Mouse (Mus musculus) spleen, adult 2 months (tissue): ENCODE measurements around the gene Bspry.

ENCODE experiments used
- CTCF ChIP-seq: fragments of 200-500 bp; IDR thresholded peaks from 2 replicates; pipeline ENCODE4 v1.5.1; 2011; ENCODE audit warnings: mild to moderate bottlenecking, inconsistent platforms; ENCODE audit not compliant: insufficient read depth, insufficient read length, insufficient replicate concordance; ENCODE audit errors: extremely low read depth
- POLR2A ChIP-seq: fragments of 200-500 bp; IDR thresholded peaks from 2 replicates; pipeline ENCODE4 v1.6.1; 2011; ENCODE audit warnings: low read depth, low read length, inconsistent platforms

- TF ChIP-seq CTCF (no peak), POLR2A (no peak)
These were observed 20.8 kb upstream of the Bspry start for GRCm38 (mm10) chr4:62459081-62459480.
